Mouse (Mus musculus) ovary, postnatal 14 days (tissue): ENCODE data around the gene Smok2b.
"Not testable (repeated sequence)": the region's sequence is repeated elsewhere in the genome, so short reads cannot be mapped to it uniquely, and the experiment has no call there.

Experiments
- DNase-seq: peaks from one replicate; pipeline ENCODE4 v3.0.0; 2022; ENCODE audit warnings: low spot score

Smok2b gene

GRCm38 (mm10) chr17:13229957-13230356, at the start of gene Smok2b:
Smok2b (plus strand) TSS chr17:13230257.
- not testable (repeated sequence) for DNase-seq

GRCm38 (mm10) chr17:13180491-13180890, 49.6 kb upstream of the Smok2b start:
- not testable (repeated sequence) for DNase-seq

GRCm38 (mm10) chr17:13182712-13183111, 47.3 kb upstream of the Smok2b start:
- DNase-seq, result not testable (repeated sequence)

- not testable (repeated sequence) for DNase-seq
Measured at GRCm38 (mm10) chr17:13184514-13184913, 45.5 kb upstream of the Smok2b start.

GRCm38 (mm10) chr17:13186541-13186940, 43.5 kb upstream of the Smok2b start:
- DNase-seq, result not testable (repeated sequence)

GRCm38 (mm10) chr17:13187621-13188020, 42.4 kb upstream of the Smok2b start:
- not testable (repeated sequence) for DNase-seq

GRCm38 (mm10) chr17:13188846-13189245, 41.2 kb upstream of the Smok2b start:
- not testable (repeated sequence) for DNase-seq

GRCm38 (mm10) chr17:13190836-13191583, 39.0 kb upstream of the Smok2b start:
- not testable (repeated sequence) for DNase-seq

- not testable (repeated sequence) for DNase-seq
Measured at GRCm38 (mm10) chr17:13196486-13196885, 33.6 kb upstream of the Smok2b start.

- not testable (repeated sequence) for DNase-seq
Measured at GRCm38 (mm10) chr17:13198812-13199211, 31.2 kb upstream of the Smok2b start.

GRCm38 (mm10) chr17:13199880-13200409, 30.1 kb upstream of the Smok2b start:
- DNase-seq, result not testable (repeated sequence)

- not testable (repeated sequence) for DNase-seq
Measured at GRCm38 (mm10) chr17:13201551-13201950, 28.5 kb upstream of the Smok2b start.

- DNase-seq, result not testable (repeated sequence)
Measured at GRCm38 (mm10) chr17:13202453-13203107, 27.5 kb upstream of the Smok2b start.

GRCm38 (mm10) chr17:13205247-13205646, 24.8 kb upstream of the Smok2b start:
- DNase-seq, result not testable (repeated sequence)

- no peak for DNase-seq
Measured at GRCm38 (mm10) chr17:13206491-13206890, 23.6 kb upstream of the Smok2b start.

- not testable (repeated sequence) for DNase-seq
Measured at GRCm38 (mm10) chr17:13208460-13208859, 21.6 kb upstream of the Smok2b start.

GRCm38 (mm10) chr17:13212136-13212850, 17.8 kb upstream of the Smok2b start:
- DNase-seq, result peak; percentile 20

GRCm38 (mm10) chr17:13214169-13214568, 15.9 kb upstream of the Smok2b start:
- DNase-seq, result no peak

GRCm38 (mm10) chr17:13215595-13215994, 14.5 kb upstream of the Smok2b start:
- no peak for DNase-seq

GRCm38 (mm10) chr17:13220888-13221287, 9.2 kb upstream of the Smok2b start, which contains the start of gene Smok2a:
Smok2a (plus strand) TSS chr17:13221188.
- no peak for DNase-seq

- not testable (repeated sequence) for DNase-seq
Measured at GRCm38 (mm10) chr17:13221921-13222320, 8.1 kb upstream of the Smok2b start.

GRCm38 (mm10) chr17:13239461-13239860, 9.4 kb downstream of the Smok2b start:
- DNase-seq, result not testable (repeated sequence)
